Comparison of ENCODE assay signal across 8 mouse cellular contexts in genomic region chr3:100921825-100922505, GRCm38 (mm10). TPM values are rescaled to one million over a fixed set of nuclear protein-coding genes. Genes with fewer than 3 reads are reported as not detected.
A peak's percentile ranks its signal among the peaks of the same experiment; 100 is the strongest.
DNase-seq lines count a peak whose midpoint lies in the region; ATAC-seq and TF ChIP-seq lines count a peak whose summit lies in the region.

Gene Trim45 (plus strand): TSS chr3:100922202.

- H3K27me3 ChIP-seq in Patski, result no peaks in the 10 kb centered on the region
- H3K27me3 ChIP-seq in hindbrain, embryonic 13.5 days, result no peaks in the 10 kb centered on the region

- DNase-seq in Patski (ENCODE audit: low read depth, low spot score), result peak; percentile 100
- peak; percentile 98 to 99 for DNase-seq in cerebellum, postnatal 14 days
- peak; percentile 99 to 100 for DNase-seq in frontal cortex, postnatal 14 days (ENCODE audit: low spot score in 2 of 2)
- DNase-seq in layer of hippocampus, postnatal 25 days (ENCODE audit: extremely low spot score in 1 of 2, low spot score in 1 of 2), result peak; percentile 94 to 97
- peak; percentile 100 for DNase-seq in lung, postnatal 25 days (ENCODE audit: low spot score)
- peak; percentile 99 for DNase-seq in retina, embryonic 14.5 days (ENCODE audit: low spot score)
- peak; percentile 94 for DNase-seq in thymus, postnatal 4 days

- peaks cover 49% of the 10 kb centered on the region for H3K4me1 ChIP-seq in hindbrain, embryonic 13.5 days (replicated peaks)

- TF ChIP-seq CTCF in Patski (IDR thresholded peaks at IDR 0.05), result no peak

- under 1% methylated on average over 39 of the region's 39 CpGs for WGBS in hindbrain, embryonic 13.5 days

- H3K9ac ChIP-seq in hindbrain, embryonic 13.5 days, result peak within 1 kb of the TSS; percentile 81

- CTCF ChIA-PET in Patski (lab: Charles Lee), result interaction anchor here (0.7 to 1.5 kb wide), 6 partner anchors 12 to 154 kb away, joined by 3 to 6 read pairs (median 4); no protein-coding TSS in a partner anchor

- H3K27ac ChIP-seq in hindbrain, embryonic 13.5 days, result peak within 1 kb of the TSS; percentile 84

- ATAC-seq in Patski, result peak; percentile 98
- ATAC-seq in hindbrain, embryonic 13.5 days (ENCODE audit: low FRiP score), result peak; percentile 99

- H3K36me3 ChIP-seq in hindbrain, embryonic 13.5 days, result peaks cover 8% of the 10 kb centered on the region

- in situ Hi-C loops in Patski (cut with MboI; ENCODE audit: low pct_unique_long_range_greater_than_20kb), result loop anchor here (25.0 kb wide), 1 partner anchor 735 kb away; no protein-coding TSS in a partner anchor

- POLR2A ChIA-PET in Patski (lab: Charles Lee), result interaction anchor here (0.6 to 2.0 kb wide), 2 partner anchors 12 to 1295 kb away, joined by 3 to 7 read pairs; no protein-coding TSS in a partner anchor

- peak within 1 kb of the TSS; percentile 53 for H3K4me3 ChIP-seq in hindbrain, embryonic 13.5 days

- H3K9me3 ChIP-seq in hindbrain, embryonic 13.5 days, result no peaks in the 10 kb centered on the region

- H3K4me2 ChIP-seq in hindbrain, embryonic 13.5 days, result peak within 1 kb of the TSS; percentile 71

RNA-seq across cellular contexts. Expression of gene Trim45, which starts in this region (rescaled TPM):
- polyA plus RNA-seq in Patski (2021), result 12.6 TPM
- 7.5 and 8.3 TPM in 2 replicates for polyA plus RNA-seq in hindbrain, embryonic 13.5 days (2015; fragmentation: Nextera tagmentation; extraction: Ambion mirVana)
- total RNA-seq in layer of hippocampus, postnatal 25 days (2021), result 1 to 10 TPM; 7.9 to 9.1 TPM

Comparison
In these comparisons a context has a peak if more than half of its experiments do, and no peak if none do; other contexts are left out.
1. Peak in every context shown above with its lines: DNase-seq, ATAC-seq, H3K4me3 ChIP-seq and H3K27ac ChIP-seq.